Mouse (Mus musculus): Measurements from ENCODE around the gene Cdh4.

- TF ChIP-seq ZC3H11A (IDR thresholded peaks at IDR 0.05; ENCODE audit: borderline replicate concordance, low read depth, low read length) (no peak), ZNF384 (IDR thresholded peaks at IDR 0.05; ENCODE audit: low read depth, low read length) (no peak), HCFC1 (IDR thresholded peaks at IDR 0.05; ENCODE audit: borderline replicate concordance, insufficient read depth, low read length) (no peak), CHD2 (IDR thresholded peaks at IDR 0.05; ENCODE audit: low read depth, low read length) (no peak), MAFK (IDR thresholded peaks at IDR 0.05; ENCODE audit: insufficient read depth, low read depth, low read length) (no peak)
Measured at GRCm38 (mm10) chr2:179754776-179755175, 312.5 kb downstream of the Cdh4 start.
